Mouse (Mus musculus): ENCODE measurements at regions not wholly inside any gene's neighbourhood (a gene's known extent, or its start where the extent isn't known, plus 50 kb on each side); places are given as distances from the start of the nearest gene placed in this dataset.

DNA sequence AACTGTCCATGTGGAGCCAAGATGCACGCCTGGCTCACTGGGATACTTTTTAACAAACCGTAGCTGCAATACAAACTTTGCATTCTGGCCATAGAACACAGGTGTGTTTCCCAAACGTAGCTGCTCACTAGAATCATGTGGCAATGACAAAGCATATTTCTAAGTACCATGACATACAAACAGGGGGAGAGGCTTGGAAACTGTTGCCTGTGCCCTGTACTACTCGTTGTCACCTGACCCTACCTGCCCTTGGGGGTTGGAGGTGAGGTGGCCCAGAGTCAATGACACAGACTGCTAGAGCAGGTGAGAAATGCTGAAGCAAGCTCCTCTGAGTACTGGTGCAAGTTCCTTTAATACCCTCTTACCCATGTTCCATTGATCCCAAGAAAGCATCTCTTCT is 64.3 kb upstream of the Map4k3 start:
- ATAC-seq (ENCODE audit: insufficient number of reproducible peaks, insufficient read depth, low FRiP score, low TSS enrichment, low read depth): no peak

DNA sequence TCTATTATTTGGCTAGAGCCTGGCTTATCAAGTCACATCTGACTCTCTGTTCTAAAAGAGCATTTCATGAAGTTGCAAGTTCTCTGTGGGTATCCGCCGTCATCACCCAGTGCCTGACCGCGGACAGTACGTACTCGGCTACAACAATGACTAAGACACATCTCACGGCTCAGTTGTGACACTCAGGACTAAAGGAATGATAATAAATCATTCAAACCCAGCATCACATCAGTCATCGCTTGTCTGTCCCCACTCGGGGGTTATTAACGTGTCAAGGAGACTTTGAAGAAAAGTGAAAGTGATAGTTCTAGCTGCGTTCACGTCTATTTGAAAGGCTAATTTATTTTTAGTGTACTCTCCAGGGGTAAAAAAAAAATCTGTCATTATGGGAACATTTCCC is 61.4 kb upstream of the Map4k3 start:
- Histone ChIP-seq H3K36me3 (no peaks in the 10 kb centered on the region), H3K4me1 (replicated peaks) (0 out of 2 replicates have a peak, but pooled peaks cover 6% of the 10 kb centered on the region), H3K27me3 (no peaks in the 10 kb centered on the region), H3K27ac (no peak overlapping the region), H3K4me3 (replicated peaks) (no peak overlapping the region), H3K9ac (replicated peaks) (no peak overlapping the region), H3K4me2 (no peak overlapping the region), H3K9me3 (no peaks in the 10 kb centered on the region)
- ATAC-seq (ENCODE audit: insufficient number of reproducible peaks, insufficient read depth, low FRiP score, low TSS enrichment, low read depth): no peak
- 78% methylated on average over 12 of the region's 12 CpGs for WGBS

More for the DNA sequence above, 64.3 kb upstream of the Map4k3 start:
- Histone ChIP-seq H3K27me3 (no peaks in the 10 kb centered on the region), H3K4me1 (replicated peaks) (0 out of 2 replicates have a peak, but pooled peaks cover 6% of the 10 kb centered on the region), H3K9ac (replicated peaks) (no peak overlapping the region), H3K27ac (no peak overlapping the region), H3K9me3 (no peaks in the 10 kb centered on the region), H3K4me2 (no peak overlapping the region), H3K36me3 (no peaks in the 10 kb centered on the region), H3K4me3 (replicated peaks) (no peak overlapping the region)
- 85% methylated on average over 4 of the region's 4 CpGs for WGBS

DNA sequence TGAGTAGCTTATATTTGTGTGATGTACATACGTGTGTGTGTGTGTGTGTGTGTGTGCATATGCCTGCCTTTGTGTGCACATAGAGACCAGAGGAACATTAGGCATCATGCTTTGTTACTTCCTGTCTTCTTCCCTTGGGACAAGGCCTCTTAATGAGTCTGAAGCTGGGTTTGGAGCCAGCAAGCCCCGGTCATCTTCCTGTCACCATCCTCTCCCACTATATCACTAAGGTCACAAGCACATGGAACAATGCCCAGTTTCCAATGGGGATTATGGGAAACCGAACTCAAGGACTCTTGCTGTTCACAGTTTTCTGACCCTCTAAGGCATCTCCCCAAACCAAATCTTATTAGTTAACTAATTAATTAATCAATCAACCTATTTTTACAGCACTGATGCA is 60.7 kb upstream of the Map4k3 start:
- Histone ChIP-seq H3K9ac (replicated peaks) (no peak overlapping the region), H3K27me3 (no peaks in the 10 kb centered on the region), H3K36me3 (no peaks in the 10 kb centered on the region), H3K4me3 (replicated peaks) (no peak overlapping the region), H3K9me3 (no peaks in the 10 kb centered on the region), H3K4me2 (no peak overlapping the region), H3K4me1 (replicated peaks) (0 out of 2 replicates have a peak, but pooled peaks cover 6% of the 10 kb centered on the region), H3K27ac (no peak overlapping the region)
- ATAC-seq (ENCODE audit: insufficient number of reproducible peaks, insufficient read depth, low FRiP score, low TSS enrichment, low read depth): no peak
- 91% methylated on average over 3 of the region's 3 CpGs for WGBS

DNA sequence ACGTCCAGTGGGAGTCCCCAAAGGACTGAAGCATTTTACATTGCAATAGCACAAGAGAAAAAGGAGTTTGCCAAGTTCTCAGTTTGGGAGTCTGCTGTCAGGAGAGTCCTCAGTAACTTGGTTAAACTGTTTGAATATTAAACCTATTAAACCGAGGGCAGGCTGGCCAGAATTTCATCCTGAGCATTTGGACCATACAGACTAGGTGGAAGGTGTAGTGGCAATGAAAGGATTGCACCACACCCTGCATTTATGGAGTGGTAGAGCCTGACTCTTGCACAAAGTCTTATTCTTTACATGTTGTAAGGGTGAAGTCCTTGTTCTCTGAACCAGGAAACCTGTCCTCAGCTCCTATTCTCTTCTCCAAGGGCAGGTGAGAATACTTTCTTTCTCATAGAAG is 58.6 kb upstream of the Map4k3 start:
- Histone ChIP-seq H3K27ac (no peak overlapping the region), H3K36me3 (no peaks in the 10 kb centered on the region)
- ATAC-seq (ENCODE audit: insufficient number of reproducible peaks, insufficient read depth, low FRiP score, low TSS enrichment, low read depth): no peak

DNA sequence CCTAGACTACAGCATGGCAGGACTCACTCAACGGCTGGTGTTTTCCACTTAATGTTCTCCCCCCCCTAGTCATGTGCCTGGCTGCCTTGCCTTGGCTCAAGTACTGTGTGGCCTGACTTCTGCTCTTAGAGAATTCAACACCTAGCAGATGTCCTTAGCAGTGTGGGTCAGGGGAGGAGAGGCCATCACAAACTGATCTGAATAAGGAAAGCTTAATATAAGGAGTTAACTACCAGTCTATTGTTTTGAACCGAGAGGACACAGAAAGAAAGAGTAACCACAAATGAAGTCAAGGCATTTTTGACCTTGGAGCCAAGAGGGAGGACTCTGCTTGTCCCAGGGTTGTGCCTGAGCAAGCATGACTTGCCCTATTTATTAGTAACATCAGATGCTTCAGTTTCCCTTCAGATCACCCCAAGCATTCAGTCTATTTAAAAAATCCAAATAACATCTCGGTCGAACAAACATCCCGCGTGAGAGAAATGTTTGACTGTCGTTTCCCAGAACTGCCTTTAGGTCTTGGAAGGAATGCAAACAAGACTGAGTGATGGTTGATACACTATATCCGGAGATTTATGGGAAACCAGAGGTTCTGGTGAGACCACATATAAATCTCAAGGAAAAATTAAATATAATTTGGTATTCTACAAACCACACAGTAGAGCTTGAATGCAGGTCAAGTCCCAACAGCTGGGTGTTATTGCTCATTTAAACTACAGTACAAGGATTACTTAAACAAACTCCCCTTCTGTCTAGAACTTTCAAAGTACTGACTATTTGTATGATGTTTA is 58.0 kb upstream of the Map4k3 start:
- Histone ChIP-seq H3K4me2 (no peak overlapping the region), H3K9me3 (no peaks in the 10 kb centered on the region), H3K4me3 (replicated peaks) (no peak overlapping the region), H3K27ac (no peak overlapping the region), H3K36me3 (no peaks in the 10 kb centered on the region), H3K27me3 (no peaks in the 10 kb centered on the region), H3K9ac (replicated peaks) (no peak overlapping the region), H3K4me1 (replicated peaks) (0 out of 2 replicates have a peak, but pooled peaks cover 3% of the 10 kb centered on the region)
- ATAC-seq (ENCODE audit: insufficient number of reproducible peaks, insufficient read depth, low FRiP score, low TSS enrichment, low read depth): no peak
- WGBS: 82% methylated on average over 8 of the region's 8 CpGs

More for the DNA sequence above, 58.6 kb upstream of the Map4k3 start:
- no peak overlapping the region for H3K4me3 ChIP-seq (replicated peaks)
- 0 out of 2 replicates have a peak, but pooled peaks cover 1% of the 10 kb centered on the region for H3K4me1 ChIP-seq (replicated peaks)
- no peaks in the 10 kb centered on the region for H3K27me3 ChIP-seq
- 62% methylated on average over 2 of the region's 2 CpGs for WGBS
- H3K4me2 ChIP-seq: no peak overlapping the region
- H3K9ac ChIP-seq (replicated peaks): no peak overlapping the region
- no peaks in the 10 kb centered on the region for H3K9me3 ChIP-seq

DNA sequence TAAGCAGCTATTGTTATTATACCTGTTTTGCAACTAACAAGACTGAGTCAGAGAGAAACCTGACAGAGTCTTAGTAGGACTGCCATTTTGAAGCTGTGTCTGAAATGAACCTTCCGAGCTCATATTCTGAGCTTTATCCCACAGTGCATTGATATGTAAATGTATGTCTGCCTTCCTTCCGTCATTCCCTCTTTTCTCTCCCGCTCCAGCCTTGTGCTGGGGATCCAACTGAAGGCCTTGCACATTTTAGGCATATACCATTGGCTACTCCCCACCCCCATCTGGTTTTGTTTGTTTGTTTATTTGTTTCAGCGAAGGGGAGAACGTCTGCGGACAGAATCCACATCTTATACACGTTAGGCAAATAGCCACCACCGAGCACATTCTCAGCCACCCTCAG is 57.2 kb upstream of the Map4k3 start:
- H3K27me3 ChIP-seq: no peaks in the 10 kb centered on the region
- 0 out of 2 replicates have a peak, but pooled peaks cover 3% of the 10 kb centered on the region for H3K4me1 ChIP-seq (replicated peaks)
- H3K27ac ChIP-seq: no peak overlapping the region
- no peaks in the 10 kb centered on the region for H3K9me3 ChIP-seq
- no peak for ATAC-seq (ENCODE audit: insufficient number of reproducible peaks, insufficient read depth, low FRiP score, low TSS enrichment, low read depth)
- no peak overlapping the region for H3K4me3 ChIP-seq (replicated peaks)
- H3K36me3 ChIP-seq: no peaks in the 10 kb centered on the region
- H3K9ac ChIP-seq (replicated peaks): no peak overlapping the region
- WGBS: 77% methylated on average over 8 of the region's 8 CpGs
- no peak overlapping the region for H3K4me2 ChIP-seq

DNA sequence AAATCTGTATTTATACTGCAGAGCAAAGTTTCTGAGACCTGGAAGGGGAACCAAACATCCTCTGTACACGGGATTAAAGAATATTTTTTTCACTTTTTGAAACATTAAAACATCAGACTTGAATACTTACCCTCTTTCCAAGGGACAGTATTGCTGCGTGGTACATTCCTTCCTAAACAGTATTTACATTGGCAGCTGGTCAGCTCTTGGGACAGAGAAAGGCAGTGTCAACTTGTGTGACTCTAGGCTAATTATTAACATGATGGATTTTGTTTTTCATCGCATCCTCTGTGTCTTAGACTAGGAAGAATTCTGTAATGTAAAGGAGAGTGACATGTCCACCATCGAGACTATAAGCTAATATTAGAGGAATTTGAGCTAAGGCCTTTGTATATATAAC is 56.8 kb upstream of the Map4k3 start:
- H3K4me2 ChIP-seq: no peak overlapping the region
- 85% methylated on average over 4 of the region's 4 CpGs for WGBS
- no peaks in the 10 kb centered on the region for H3K36me3 ChIP-seq
- H3K27me3 ChIP-seq: no peaks in the 10 kb centered on the region
- no peaks in the 10 kb centered on the region for H3K9me3 ChIP-seq
- 0 out of 2 replicates have a peak, but pooled peaks cover 3% of the 10 kb centered on the region for H3K4me1 ChIP-seq (replicated peaks)
- H3K27ac ChIP-seq: no peak overlapping the region
- H3K4me3 ChIP-seq (replicated peaks): no peak overlapping the region
- H3K9ac ChIP-seq (replicated peaks): no peak overlapping the region
- ATAC-seq (ENCODE audit: insufficient number of reproducible peaks, insufficient read depth, low FRiP score, low TSS enrichment, low read depth): no peak

DNA sequence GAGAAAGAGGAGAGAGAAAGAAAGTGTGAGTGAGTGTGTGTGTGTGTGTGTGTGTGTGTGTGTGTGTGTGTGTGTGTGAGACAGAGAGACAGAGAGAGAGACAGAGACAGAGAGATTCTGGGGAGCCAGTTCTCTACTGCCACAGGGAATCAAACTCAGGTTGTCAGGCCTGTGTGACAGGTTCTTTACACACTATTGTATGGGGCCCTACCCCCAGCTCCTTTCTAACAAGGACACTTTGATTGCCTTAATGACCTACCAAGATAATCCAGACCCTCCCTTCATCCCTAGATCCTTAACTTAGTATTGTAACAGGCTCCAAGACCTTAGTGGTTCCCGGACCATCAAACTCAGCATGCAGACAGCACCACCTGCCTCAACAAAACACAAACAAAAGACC is 53.9 kb upstream of the Map4k3 start:
- Histone ChIP-seq H3K4me3 (replicated peaks) (no peak overlapping the region), H3K27me3 (no peaks in the 10 kb centered on the region), H3K36me3 (no peaks in the 10 kb centered on the region), H3K27ac (no peak overlapping the region), H3K9me3 (no peaks in the 10 kb centered on the region), H3K4me1 (replicated peaks) (0 out of 2 replicates have a peak, but pooled peaks cover 3% of the 10 kb centered on the region), H3K4me2 (no peak overlapping the region), H3K9ac (replicated peaks) (no peak overlapping the region)
- 13% methylated on average over 1 of the region's 1 CpGs for WGBS
- ATAC-seq (ENCODE audit: insufficient number of reproducible peaks, insufficient read depth, low FRiP score, low TSS enrichment, low read depth): no peak

DNA sequence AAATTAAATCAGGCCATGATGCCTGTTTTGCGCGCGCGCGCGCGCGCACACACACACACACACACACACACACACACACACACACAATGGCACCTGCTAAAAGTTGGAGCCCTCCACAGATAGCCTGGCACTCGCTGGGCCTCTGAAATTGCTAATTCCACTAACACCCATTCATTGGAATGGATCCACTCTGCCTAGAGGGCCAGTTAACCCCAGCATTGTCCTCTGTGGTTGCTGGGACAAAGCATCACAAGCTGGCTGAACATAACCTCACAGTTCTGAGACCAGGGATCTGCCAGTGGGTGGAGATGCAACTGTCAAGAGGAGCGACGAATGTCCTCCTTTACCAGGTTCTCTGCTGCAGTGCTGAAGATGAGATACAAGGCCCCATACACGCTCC is 53.3 kb upstream of the Map4k3 start:
- no peak for ATAC-seq (ENCODE audit: insufficient number of reproducible peaks, insufficient read depth, low FRiP score, low TSS enrichment, low read depth)
- 88% methylated on average over 8 of the region's 12 CpGs for WGBS
- Histone ChIP-seq H3K4me1 (replicated peaks) (0 out of 2 replicates have a peak, but pooled peaks cover 3% of the 10 kb centered on the region), H3K9ac (replicated peaks) (no peak overlapping the region), H3K36me3 (no peaks in the 10 kb centered on the region), H3K4me2 (no peak overlapping the region), H3K4me3 (replicated peaks) (no peak overlapping the region), H3K27ac (no peak overlapping the region), H3K9me3 (no peaks in the 10 kb centered on the region), H3K27me3 (no peaks in the 10 kb centered on the region)

DNA sequence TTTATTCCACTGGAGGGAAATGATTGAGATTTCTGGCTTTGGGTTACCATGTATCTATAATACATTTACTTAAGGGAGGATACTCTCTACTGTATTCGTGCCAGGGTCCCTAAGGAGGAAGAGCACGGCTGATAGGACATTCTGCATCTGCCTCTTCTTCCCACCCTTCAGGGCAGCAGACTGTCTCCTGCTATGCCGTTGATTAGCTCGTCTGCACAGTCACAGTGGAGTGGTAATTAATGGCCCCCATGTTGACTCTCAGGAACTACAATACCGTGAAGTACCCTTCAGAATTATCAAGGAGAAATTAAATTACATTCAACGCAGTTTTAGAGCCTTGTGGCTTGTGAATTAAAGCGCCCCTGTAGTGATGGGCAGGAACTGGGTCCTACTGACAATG is 52.0 kb upstream of the Map4k3 start:
- Histone ChIP-seq H3K27me3 (no peaks in the 10 kb centered on the region), H3K9ac (replicated peaks) (no peak overlapping the region), H3K27ac (no peak overlapping the region), H3K36me3 (no peaks in the 10 kb centered on the region), H3K4me1 (replicated peaks) (0 out of 2 replicates have a peak, but pooled peaks cover 3% of the 10 kb centered on the region), H3K4me3 (replicated peaks) (no peak overlapping the region), H3K4me2 (no peak overlapping the region), H3K9me3 (no peaks in the 10 kb centered on the region)
- 69% methylated on average over 7 of the region's 7 CpGs for WGBS
- ATAC-seq (ENCODE audit: insufficient number of reproducible peaks, insufficient read depth, low FRiP score, low TSS enrichment, low read depth): no peak

DNA sequence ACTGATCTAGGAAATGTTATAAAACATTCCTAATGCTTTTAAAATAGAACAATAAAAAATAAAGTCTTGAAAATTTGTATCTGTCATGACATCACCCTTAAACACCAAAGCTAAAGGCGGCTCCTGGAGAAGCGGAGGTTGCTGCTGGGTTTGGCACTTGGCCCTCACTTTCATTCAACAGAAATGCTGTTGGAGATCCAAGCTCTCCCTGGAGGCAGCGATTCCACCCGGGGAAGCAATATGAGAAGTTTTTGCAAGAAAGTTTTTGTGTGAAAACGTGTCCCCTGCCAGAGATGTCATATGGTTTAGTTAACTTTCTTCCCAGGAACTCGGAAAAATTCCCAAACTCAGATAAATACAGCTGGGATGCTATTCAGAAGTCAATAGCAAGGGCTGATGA is 51.5 kb upstream of the Map4k3 start:
- ATAC-seq (ENCODE audit: insufficient number of reproducible peaks, insufficient read depth, low FRiP score, low TSS enrichment, low read depth): no peak

More for the DNA sequence above, 51.5 kb upstream of the Map4k3 start:
- 79% methylated on average over 6 of the region's 6 CpGs for WGBS
- no peaks in the 10 kb centered on the region for H3K9me3 ChIP-seq
- no peak overlapping the region for H3K4me3 ChIP-seq (replicated peaks)
- H3K27me3 ChIP-seq: no peaks in the 10 kb centered on the region
- H3K9ac ChIP-seq (replicated peaks): no peak overlapping the region
- no peaks in the 10 kb centered on the region for H3K36me3 ChIP-seq
- no peak overlapping the region for H3K4me2 ChIP-seq
- no peak overlapping the region for H3K27ac ChIP-seq
- 0 out of 2 replicates have a peak, but pooled peaks cover 3% of the 10 kb centered on the region for H3K4me1 ChIP-seq (replicated peaks)
